Mouse (Mus musculus): ENCODE results near the gene Vat1. TPM values are rescaled to one million over a fixed set of nuclear protein-coding genes. Genes with fewer than 3 reads are reported as not detected.

Vat1 gene
- 94.8 and 95.7 TPM in 2 replicates for polyA plus RNA-seq (2016; fragmentation: Nextera tagmentation; extraction: Ambion mirVana)

DNA sequence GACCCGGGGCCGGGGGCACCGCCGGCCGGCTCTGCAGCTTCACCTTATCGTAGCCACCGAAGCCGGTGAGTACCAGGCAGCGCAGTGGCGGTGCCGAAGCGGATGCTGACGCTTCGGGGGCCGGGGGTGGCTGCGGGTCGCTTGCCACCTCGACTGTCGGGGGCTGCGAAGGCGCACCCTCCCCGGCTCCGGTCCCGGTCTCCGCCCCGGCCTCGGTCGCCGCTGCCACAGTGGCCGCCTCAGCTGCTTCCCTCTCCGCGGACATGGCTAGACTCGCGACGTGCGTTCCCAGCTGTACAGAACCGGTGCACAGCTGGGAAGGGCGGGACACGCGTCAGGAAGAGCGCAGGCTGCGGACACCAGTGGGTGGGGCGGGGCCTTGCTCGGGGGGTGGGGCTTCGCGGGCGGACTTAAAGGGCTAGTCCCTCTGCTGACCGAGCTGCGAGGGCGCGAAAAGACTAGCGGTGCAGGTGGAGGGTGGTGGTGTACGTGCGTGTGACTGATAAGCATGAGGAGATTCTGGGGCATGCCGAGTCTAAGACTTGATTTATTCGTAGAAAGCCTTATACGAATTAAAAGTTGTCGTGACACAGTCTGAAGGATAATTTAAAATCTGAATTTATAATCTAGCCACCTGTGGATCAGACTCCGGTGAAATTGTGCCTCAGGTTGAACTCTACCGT, at the start of gene Vat1:
Gene Vat1 (minus strand): TSS at position 362 of the 683 bp plus-strand sequence.
- Histone ChIP-seq H3K4me3 (peak within 1 kb of the TSS; percentile 92), H3K4me1 (peaks cover 66% of the 10 kb centered on the region), H3K27ac (peak within 1 kb of the TSS; percentile 94), H3K36me3 (peaks cover 24% of the 10 kb centered on the region), H3K27me3 (no peaks in the 10 kb centered on the region), H3K4me2 (replicated peaks) (peak within 1 kb of the TSS; percentile 83), H3K9ac (peak within 1 kb of the TSS; percentile 91), H3K9me3 (replicated peaks) (no peaks in the 10 kb centered on the region)
- peak; percentile 45 for ATAC-seq (ENCODE audit: low FRiP score)
- WGBS: 1% methylated on average over 60 of the region's 60 CpGs

DNA sequence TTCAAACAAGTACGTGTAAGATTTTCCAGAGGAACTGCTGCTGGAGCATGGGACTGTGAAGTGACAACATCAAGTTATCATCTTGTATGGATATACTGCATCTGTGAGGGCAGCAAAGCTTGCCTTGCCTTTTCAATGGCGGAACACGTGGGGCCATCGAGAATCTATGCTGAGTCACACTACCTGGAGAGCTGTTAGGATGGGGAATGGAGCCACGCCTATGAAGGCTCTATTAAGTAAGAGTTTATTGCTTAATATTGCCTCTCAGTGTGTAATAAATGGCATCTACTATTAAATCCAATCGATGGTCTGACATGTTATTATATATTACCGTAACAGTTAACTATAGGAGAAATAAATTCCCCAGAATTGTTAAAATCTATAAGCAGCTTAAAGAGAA, 41.1 kb upstream of the Vat1 start:
- H3K4me1 ChIP-seq: no peaks in the 10 kb centered on the region
- H3K36me3 ChIP-seq: peaks cover 24% of the 10 kb centered on the region
- no peaks in the 10 kb centered on the region for H3K9me3 ChIP-seq (replicated peaks)
- no peak overlapping the region for H3K27ac ChIP-seq
- H3K4me2 ChIP-seq (replicated peaks): no peak overlapping the region
- H3K9ac ChIP-seq: no peak overlapping the region
- no peak overlapping the region for H3K4me3 ChIP-seq
- no peak for ATAC-seq (ENCODE audit: low FRiP score)
- H3K27me3 ChIP-seq: no peaks in the 10 kb centered on the region
- WGBS: 95% methylated on average over 7 of the region's 7 CpGs

- WGBS: 84% methylated on average over 5 of the region's 5 CpGs
- H3K9ac ChIP-seq: no peak overlapping the region
- H3K27ac ChIP-seq: no peak overlapping the region
- ATAC-seq (ENCODE audit: low FRiP score): no peak
- no peak overlapping the region for H3K4me3 ChIP-seq
- no peaks in the 10 kb centered on the region for H3K4me1 ChIP-seq
- no peak overlapping the region for H3K4me2 ChIP-seq (replicated peaks)
- no peaks in the 10 kb centered on the region for H3K9me3 ChIP-seq (replicated peaks)
- H3K36me3 ChIP-seq: peaks cover 22% of the 10 kb centered on the region
- no peaks in the 10 kb centered on the region for H3K27me3 ChIP-seq
Observed at GRCm38 (mm10) chr11:101506269-101506780, 40.3 kb upstream of the Vat1 start.

DNA sequence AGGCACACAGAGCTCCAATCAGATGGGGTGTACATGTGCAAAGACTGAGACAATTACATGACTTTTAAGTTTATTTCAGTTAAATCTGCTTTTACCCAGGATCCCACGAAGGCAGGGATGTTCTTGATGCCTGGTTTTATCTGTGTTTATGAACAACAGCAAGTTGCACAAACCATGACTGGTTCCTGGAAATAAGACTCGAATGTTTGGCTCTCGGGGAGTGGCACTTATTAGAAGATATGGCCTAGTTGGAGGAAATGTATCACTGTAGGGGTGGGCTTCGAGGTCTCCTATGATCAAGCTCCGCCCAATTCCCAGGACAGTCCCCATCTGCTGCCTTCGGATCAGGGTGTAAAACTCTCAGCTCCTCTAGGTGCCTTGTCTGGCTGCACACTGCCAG, 20.1 kb upstream of the Vat1 start:
- Histone ChIP-seq H3K36me3 (peaks cover 5% of the 10 kb centered on the region; the same call in 1 of the 2 replicates), H3K27ac (peak overlapping the region; percentile 81; the same call in 1 of the 2 replicates), H3K4me3 (no peak overlapping the region), H3K4me2 (replicated peaks) (no peak overlapping the region), H3K4me1 (peaks cover 13% of the 10 kb centered on the region), H3K9me3 (replicated peaks) (no peaks in the 10 kb centered on the region), H3K9ac (no peak overlapping the region), H3K27me3 (no peaks in the 10 kb centered on the region)
- 76% methylated on average over 6 of the region's 6 CpGs for WGBS
- no peak for ATAC-seq (ENCODE audit: low FRiP score)

DNA sequence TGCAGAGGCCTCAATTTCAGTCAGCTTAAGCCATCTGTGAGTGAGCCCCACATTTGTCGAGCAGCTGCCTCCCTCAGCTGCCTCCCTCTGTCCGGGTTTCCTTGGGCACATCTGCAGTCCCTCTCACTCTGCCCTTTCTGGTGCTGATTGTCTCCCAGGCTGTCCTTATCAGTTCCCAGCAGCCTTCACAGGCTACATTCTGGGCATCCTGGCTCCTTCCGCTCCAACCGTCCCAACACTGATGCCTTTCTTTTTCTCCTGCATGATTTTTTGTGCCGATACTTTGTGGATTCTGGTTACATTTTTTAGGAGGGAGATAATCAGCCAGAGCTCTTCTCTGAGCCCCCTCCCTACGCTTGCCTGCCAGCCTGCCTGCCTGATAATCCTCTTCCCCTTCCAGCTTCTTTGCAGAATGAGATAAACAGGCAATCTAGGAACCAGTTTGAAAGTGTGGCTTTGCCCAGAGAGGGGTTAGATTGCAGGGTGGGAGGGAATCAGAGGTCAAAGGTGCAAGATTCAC, 19.5 kb upstream of the Vat1 start:
- H3K27me3 ChIP-seq: no peaks in the 10 kb centered on the region
- H3K9ac ChIP-seq: no peak overlapping the region

GRCm38 (mm10) chr11:101484814-101485213, 18.8 kb upstream of the Vat1 start:
- no peaks in the 10 kb centered on the region for H3K27me3 ChIP-seq
- no peak for ATAC-seq (ENCODE audit: low FRiP score)
- H3K9ac ChIP-seq: no peak overlapping the region
- peaks cover 5% of the 10 kb centered on the region; the same call in 1 of the 2 replicates for H3K36me3 ChIP-seq
- no peak overlapping the region for H3K4me2 ChIP-seq (replicated peaks)
- H3K4me1 ChIP-seq: peaks cover 24% of the 10 kb centered on the region
- 88% methylated on average over 7 of the region's 7 CpGs for WGBS
- no peak overlapping the region for H3K4me3 ChIP-seq
- H3K27ac ChIP-seq: peak overlapping the region; percentile 81; the same call in 1 of the 2 replicates
- no peaks in the 10 kb centered on the region for H3K9me3 ChIP-seq (replicated peaks)

More for the DNA sequence above, 19.5 kb upstream of the Vat1 start:
- no peaks in the 10 kb centered on the region for H3K9me3 ChIP-seq (replicated peaks)
- H3K4me2 ChIP-seq (replicated peaks): no peak overlapping the region
- ATAC-seq (ENCODE audit: low FRiP score): no peak; the same call in 1 of the 2 replicates
- H3K4me3 ChIP-seq: no peak overlapping the region
- peak overlapping the region; percentile 81 for H3K27ac ChIP-seq
- H3K4me1 ChIP-seq: peaks cover 18% of the 10 kb centered on the region
- H3K36me3 ChIP-seq: peaks cover 5% of the 10 kb centered on the region; the same call in 1 of the 2 replicates
- 50% methylated on average over 6 of the region's 6 CpGs for WGBS

- peaks cover 30% of the 10 kb centered on the region for H3K4me1 ChIP-seq
- 72% methylated on average over 6 of the region's 6 CpGs for WGBS
- ATAC-seq (ENCODE audit: low FRiP score): no peak
- peak overlapping the region; percentile 87 for H3K27ac ChIP-seq
- H3K4me2 ChIP-seq (replicated peaks): no peak overlapping the region
- no peak overlapping the region for H3K9ac ChIP-seq
- no peaks in the 10 kb centered on the region for H3K27me3 ChIP-seq
- no peak overlapping the region for H3K4me3 ChIP-seq
- no peaks in the 10 kb centered on the region for H3K9me3 ChIP-seq (replicated peaks)
- no peaks in the 10 kb centered on the region; the same call in 1 of the 2 replicates for H3K36me3 ChIP-seq
Observed at GRCm38 (mm10) chr11:101484245-101484644, 18.2 kb upstream of the Vat1 start.

GRCm38 (mm10) chr11:101483804-101484203, 17.8 kb upstream of the Vat1 start:
- Histone ChIP-seq H3K4me3 (no peak overlapping the region), H3K9me3 (replicated peaks) (no peaks in the 10 kb centered on the region), H3K4me1 (peaks cover 34% of the 10 kb centered on the region), H3K9ac (no peak overlapping the region), H3K27ac (peak overlapping the region; percentile 87), H3K4me2 (replicated peaks) (no peak overlapping the region), H3K36me3 (no peaks in the 10 kb centered on the region; the same call in 1 of the 2 replicates), H3K27me3 (no peaks in the 10 kb centered on the region)
- WGBS: 31% methylated on average over 3 of the region's 3 CpGs
- ATAC-seq (ENCODE audit: low FRiP score): no peak

DNA sequence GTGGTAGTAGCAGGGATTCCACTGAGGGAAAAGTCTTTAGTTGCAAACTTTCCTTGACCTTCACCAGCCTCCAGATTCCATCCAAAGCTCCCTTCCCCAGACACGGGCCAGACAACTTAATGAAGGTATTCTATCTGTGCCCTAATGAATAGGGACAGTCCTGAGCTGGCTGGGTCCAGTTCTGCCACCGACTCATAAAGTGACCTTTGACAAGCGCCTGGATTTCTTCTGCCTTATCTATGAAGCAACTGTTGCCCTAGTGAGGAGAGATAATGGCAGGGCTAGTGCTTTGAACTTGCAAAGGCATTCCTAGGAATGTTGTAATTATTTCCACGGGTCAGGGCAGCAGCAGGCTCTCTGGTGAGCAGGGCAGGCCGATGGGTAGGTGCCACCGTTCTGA, 14.9 kb upstream of the Vat1 start:
- H3K27me3 ChIP-seq: no peaks in the 10 kb centered on the region
- no peak overlapping the region for H3K4me3 ChIP-seq
- no peaks in the 10 kb centered on the region for H3K36me3 ChIP-seq
- no peak overlapping the region for H3K4me2 ChIP-seq (replicated peaks)
- no peaks in the 10 kb centered on the region for H3K9me3 ChIP-seq (replicated peaks)
- 58% methylated on average over 6 of the region's 6 CpGs for WGBS
- H3K9ac ChIP-seq: no peak overlapping the region
- H3K4me1 ChIP-seq: peaks cover 48% of the 10 kb centered on the region
- no peak for ATAC-seq (ENCODE audit: low FRiP score)
- H3K27ac ChIP-seq: peak overlapping the region; percentile 95; the same call in 1 of the 2 replicates

DNA sequence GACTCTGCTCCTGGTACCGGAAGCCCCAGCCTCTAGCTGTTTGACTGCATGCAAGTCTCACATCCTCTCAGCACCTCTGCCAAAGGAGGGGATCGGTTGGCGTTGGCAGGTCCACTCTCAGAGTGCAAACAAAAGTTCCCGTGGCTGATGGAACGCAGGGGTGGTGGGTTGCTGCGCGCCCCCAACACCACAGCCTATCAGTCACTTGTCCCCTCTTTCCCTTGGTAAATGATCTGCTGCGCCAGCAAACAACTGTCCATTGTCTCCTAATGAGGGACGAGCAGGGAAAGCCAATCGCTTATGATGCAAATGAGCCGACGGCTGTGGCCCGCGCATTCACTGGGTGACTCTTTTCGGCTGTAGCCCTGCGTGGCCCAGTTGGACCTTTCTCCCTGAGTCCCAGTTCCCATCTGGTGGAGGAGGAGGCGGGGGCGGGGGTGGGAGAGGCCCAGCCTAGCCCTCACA, 13.2 kb upstream of the Vat1 start:
- ATAC-seq (ENCODE audit: low FRiP score): peak; percentile 79
- Histone ChIP-seq H3K4me2 (replicated peaks) (peak overlapping the region; percentile 42), H3K36me3 (no peaks in the 10 kb centered on the region), H3K27me3 (no peaks in the 10 kb centered on the region), H3K27ac (peak overlapping the region; percentile 95), H3K4me3 (peak overlapping the region; percentile 16), H3K4me1 (peaks cover 47% of the 10 kb centered on the region), H3K9me3 (replicated peaks) (no peaks in the 10 kb centered on the region), H3K9ac (peak overlapping the region; percentile 48)
- 2% methylated on average over 18 of the region's 18 CpGs for WGBS

GRCm38 (mm10) chr11:101477552-101478211, 11.7 kb upstream of the Vat1 start:
- 23% methylated on average over 10 of the region's 10 CpGs for WGBS
- Histone ChIP-seq H3K27me3 (no peaks in the 10 kb centered on the region), H3K27ac (peak overlapping the region; percentile 95), H3K4me2 (replicated peaks) (peak overlapping the region; percentile 42), H3K4me3 (no peak overlapping the region), H3K36me3 (no peaks in the 10 kb centered on the region), H3K4me1 (peaks cover 46% of the 10 kb centered on the region), H3K9ac (no peak overlapping the region; the same call in none of the 2 replicates), H3K9me3 (replicated peaks) (no peaks in the 10 kb centered on the region)
- peak; percentile 87 for ATAC-seq (ENCODE audit: low FRiP score)

- Histone ChIP-seq H3K9ac (no peak overlapping the region; the same call in 1 of the 2 replicates), H3K4me3 (no peak overlapping the region)
- peak; percentile 77 for ATAC-seq (ENCODE audit: low FRiP score)
Observed at GRCm38 (mm10) chr11:101477194-101477551, 11.1 kb upstream of the Vat1 start.

More at GRCm38 (mm10) chr11:101477194-101477551, 11.1 kb upstream of the Vat1 start:
- H3K4me2 ChIP-seq (replicated peaks): no peak overlapping the region; the same call in 1 of the 2 replicates
- no peaks in the 10 kb centered on the region for H3K9me3 ChIP-seq (replicated peaks)
- peaks cover 51% of the 10 kb centered on the region for H3K4me1 ChIP-seq
- no peaks in the 10 kb centered on the region for H3K27me3 ChIP-seq
- WGBS: 20% methylated on average over 4 of the region's 4 CpGs
- no peaks in the 10 kb centered on the region for H3K36me3 ChIP-seq
- H3K27ac ChIP-seq: peak overlapping the region; percentile 95

Measured in hindbrain, embryonic 12.5 days (tissue).